Mouse (Mus musculus): ENCODE data around the gene Ttll11. TPM values are rescaled to one million over a fixed set of nuclear protein-coding genes. Genes with fewer than 3 reads are reported as not detected.

The Ttll11 gene
- polyA plus RNA-seq, 1 experiment: 4.1 TPM

GRCm38 (mm10) chr2:35931619-35932018 lies 48.1 kb downstream of the Ttll11 start:
- peak; percentile 29 for TF ChIP-seq CTCF (IDR thresholded peaks at IDR 0.05; ENCODE audit: control insufficient read depth, insufficient read depth, low read length)
- TF ChIP-seq POLR2A (IDR thresholded peaks at IDR 0.05; ENCODE audit: borderline replicate concordance, control insufficient read depth, low read depth, low read length): no peak
- Histone ChIP-seq H3K4me1 (ENCODE audit: control insufficient read depth, insufficient read depth, low read length) (peaks cover 1% of the 10 kb centered on the region; the same call in 1 of the 2 replicates), H3K27ac (ENCODE audit: control insufficient read depth, insufficient read depth, low read depth, low read length, poor library complexity) (no peak overlapping the region), H3K4me3 (replicated peaks; ENCODE audit: control insufficient read depth, low read depth, low read length) (no peak overlapping the region)
- 77% methylated on average over 3 of the region's 3 CpGs for WGBS

DNA sequence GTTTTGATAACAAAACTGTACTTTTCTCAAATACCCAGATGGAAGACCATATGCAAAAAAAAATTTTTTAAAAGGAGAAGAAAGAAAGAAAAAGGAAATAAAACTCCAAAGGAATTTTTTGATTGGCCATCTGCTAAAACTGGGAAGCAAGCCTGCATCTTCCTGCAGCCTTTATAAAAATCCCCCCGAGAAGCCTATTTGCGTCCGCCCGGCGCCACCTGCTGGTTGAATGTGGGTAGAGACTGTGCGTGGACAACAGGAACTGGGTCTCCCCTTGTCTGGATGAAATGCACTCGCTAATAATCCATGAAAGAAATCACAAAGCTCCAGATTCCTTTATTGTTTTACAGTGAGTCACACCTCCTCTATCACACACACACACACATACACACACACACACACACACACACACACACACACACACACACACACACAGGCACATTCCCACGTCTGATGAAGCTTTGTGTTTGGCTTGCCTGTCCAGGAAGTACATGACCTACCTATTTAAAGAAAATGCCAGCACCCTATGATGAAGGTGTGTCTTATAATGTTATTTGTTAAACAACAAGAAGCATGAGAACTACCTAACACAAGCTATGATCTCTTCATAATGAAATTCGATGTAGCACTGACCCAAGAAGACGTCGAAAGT lies 49.1 kb downstream of the Ttll11 start:
- Histone ChIP-seq H3K4me3 (replicated peaks; ENCODE audit: control insufficient read depth, low read depth, low read length) (no peak overlapping the region), H3K27ac (ENCODE audit: control insufficient read depth, insufficient read depth, low read depth, low read length, poor library complexity) (no peak overlapping the region), H3K4me1 (ENCODE audit: control insufficient read depth, insufficient read depth, low read length) (peaks cover 2% of the 10 kb centered on the region; the same call in 1 of the 2 replicates)
- 28% methylated on average over 11 of the region's 11 CpGs for WGBS
- TF ChIP-seq CTCF (IDR thresholded peaks at IDR 0.05; ENCODE audit: control insufficient read depth, insufficient read depth, low read length) (peak; percentile 81), POLR2A (IDR thresholded peaks at IDR 0.05; ENCODE audit: borderline replicate concordance, control insufficient read depth, low read depth, low read length) (no peak)

GRCm38 (mm10) chr2:35928133-35928532 lies 51.6 kb downstream of the Ttll11 start:
- Histone ChIP-seq H3K27ac (ENCODE audit: control insufficient read depth, insufficient read depth, low read depth, low read length, poor library complexity) (no peak overlapping the region), H3K4me3 (replicated peaks; ENCODE audit: control insufficient read depth, low read depth, low read length) (no peak overlapping the region), H3K4me1 (ENCODE audit: control insufficient read depth, insufficient read depth, low read length) (peaks cover 5% of the 10 kb centered on the region; the same call in 1 of the 2 replicates)
- TF ChIP-seq CTCF (IDR thresholded peaks at IDR 0.05; ENCODE audit: control insufficient read depth, insufficient read depth, low read length): no peak
- TF ChIP-seq POLR2A (IDR thresholded peaks at IDR 0.05; ENCODE audit: borderline replicate concordance, control insufficient read depth, low read depth, low read length): no peak
- WGBS: 72% methylated on average over 6 of the region's 6 CpGs

- H3K4me3 ChIP-seq (replicated peaks; ENCODE audit: control insufficient read depth, low read depth, low read length): no peak overlapping the region
- peaks cover 5% of the 10 kb centered on the region; the same call in 1 of the 2 replicates for H3K4me1 ChIP-seq (ENCODE audit: control insufficient read depth, insufficient read depth, low read length)
- no peak overlapping the region for H3K27ac ChIP-seq (ENCODE audit: control insufficient read depth, insufficient read depth, low read depth, low read length, poor library complexity)
- 47% methylated on average over 4 of the region's 4 CpGs for WGBS
- TF ChIP-seq POLR2A (IDR thresholded peaks at IDR 0.05; ENCODE audit: borderline replicate concordance, control insufficient read depth, low read depth, low read length) (no peak), CTCF (IDR thresholded peaks at IDR 0.05; ENCODE audit: control insufficient read depth, insufficient read depth, low read length) (no peak)
These were observed 54.8 kb downstream of the Ttll11 start for GRCm38 (mm10) chr2:35924947-35925346.

DNA sequence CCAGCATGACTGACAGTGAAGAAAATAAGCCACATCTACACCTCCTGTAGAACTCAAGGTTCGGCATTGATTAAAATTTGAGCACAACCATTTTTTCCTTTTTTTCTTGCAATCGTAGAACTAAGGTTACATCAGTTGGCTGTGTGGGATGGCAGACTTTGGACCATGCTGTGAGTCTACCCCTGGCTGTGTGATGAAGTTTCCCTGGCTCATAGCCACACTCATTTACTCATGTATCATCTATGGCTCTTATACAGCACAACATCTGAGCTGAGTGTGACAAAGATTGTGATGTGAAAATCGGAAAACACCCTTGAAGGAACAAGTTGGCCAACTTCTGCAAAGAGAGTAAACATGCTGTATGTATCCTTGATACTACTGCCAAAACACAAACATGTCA lies 56.8 kb downstream of the Ttll11 start:
- H3K4me3 ChIP-seq (replicated peaks; ENCODE audit: control insufficient read depth, low read depth, low read length): no peak overlapping the region
- H3K4me1 ChIP-seq (ENCODE audit: control insufficient read depth, insufficient read depth, low read length): peaks cover 5% of the 10 kb centered on the region; the same call in 1 of the 2 replicates
- 69% methylated on average over 3 of the region's 3 CpGs for WGBS
- no peak overlapping the region for H3K27ac ChIP-seq (ENCODE audit: control insufficient read depth, insufficient read depth, low read depth, low read length, poor library complexity)
- TF ChIP-seq CTCF (IDR thresholded peaks at IDR 0.05; ENCODE audit: control insufficient read depth, insufficient read depth, low read length) (no peak), POLR2A (IDR thresholded peaks at IDR 0.05; ENCODE audit: borderline replicate concordance, control insufficient read depth, low read depth, low read length) (no peak)

- TF ChIP-seq CTCF (IDR thresholded peaks at IDR 0.05; ENCODE audit: control insufficient read depth, insufficient read depth, low read length) (no peak), POLR2A (IDR thresholded peaks at IDR 0.05; ENCODE audit: borderline replicate concordance, control insufficient read depth, low read depth, low read length) (no peak)
- H3K27ac ChIP-seq (ENCODE audit: control insufficient read depth, insufficient read depth, low read depth, low read length, poor library complexity): no peak overlapping the region
- 43% methylated on average over 4 of the region's 4 CpGs for WGBS
- no peak overlapping the region for H3K4me3 ChIP-seq (replicated peaks; ENCODE audit: control insufficient read depth, low read depth, low read length)
- H3K4me1 ChIP-seq (ENCODE audit: control insufficient read depth, insufficient read depth, low read length): peaks cover 2% of the 10 kb centered on the region; the same call in 1 of the 2 replicates
These were observed 67.6 kb downstream of the Ttll11 start for GRCm38 (mm10) chr2:35912090-35912489.

DNA sequence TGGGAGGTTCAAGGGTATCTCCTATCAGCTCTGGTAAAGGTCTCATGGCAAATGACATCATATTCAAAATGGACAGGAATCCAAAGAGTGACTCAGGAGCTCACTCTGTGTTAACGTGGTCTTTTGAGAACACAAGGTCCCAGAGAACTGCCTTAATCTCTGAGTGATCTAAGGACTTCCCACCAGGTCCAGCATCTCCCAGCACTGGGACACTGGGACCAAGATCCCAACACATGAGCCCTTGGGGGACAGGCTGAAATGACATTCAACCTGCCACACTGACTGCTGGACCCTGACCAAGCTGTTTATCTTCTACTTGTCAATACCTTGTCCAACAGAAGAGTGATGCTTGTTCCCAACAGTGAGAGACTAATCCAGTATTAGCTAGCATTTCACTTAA lies 68.0 kb downstream of the Ttll11 start:
- Histone ChIP-seq H3K27ac (ENCODE audit: control insufficient read depth, insufficient read depth, low read depth, low read length, poor library complexity) (no peak overlapping the region), H3K4me3 (replicated peaks; ENCODE audit: control insufficient read depth, low read depth, low read length) (no peak overlapping the region), H3K4me1 (ENCODE audit: control insufficient read depth, insufficient read depth, low read length) (peaks cover 2% of the 10 kb centered on the region; the same call in 1 of the 2 replicates)
- TF ChIP-seq CTCF (IDR thresholded peaks at IDR 0.05; ENCODE audit: control insufficient read depth, insufficient read depth, low read length) (no peak), POLR2A (IDR thresholded peaks at IDR 0.05; ENCODE audit: borderline replicate concordance, control insufficient read depth, low read depth, low read length) (no peak)
- WGBS: 71% methylated on average over 1 of the region's 1 CpGs

- Histone ChIP-seq H3K27ac (ENCODE audit: control insufficient read depth, insufficient read depth, low read depth, low read length, poor library complexity) (no peak overlapping the region), H3K4me1 (ENCODE audit: control insufficient read depth, insufficient read depth, low read length) (peaks cover 2% of the 10 kb centered on the region; the same call in 1 of the 2 replicates), H3K4me3 (replicated peaks; ENCODE audit: control insufficient read depth, low read depth, low read length) (no peak overlapping the region)
- WGBS: 83% methylated on average over 9 of the region's 9 CpGs
- TF ChIP-seq POLR2A (IDR thresholded peaks at IDR 0.05; ENCODE audit: borderline replicate concordance, control insufficient read depth, low read depth, low read length) (no peak), CTCF (IDR thresholded peaks at IDR 0.05; ENCODE audit: control insufficient read depth, insufficient read depth, low read length) (no peak)
These were observed 69.0 kb downstream of the Ttll11 start for GRCm38 (mm10) chr2:35910740-35911139.

Measured in bone marrow, adult 2 months (tissue).